Mouse (Mus musculus) ovary, postnatal 36 days (tissue): ENCODE results near the gene Homer2.

Experiments used
- DNase-seq: peaks from one replicate; pipeline ENCODE4 v3.0.0; 2022; ENCODE audit warnings: low spot score, mixed read lengths

The Homer2 gene

GRCm38 (mm10) chr7:81560101-81561049 lies 147.0 kb downstream of the Homer2 start:
- no peak for DNase-seq

- no peak for DNase-seq
Measured at GRCm38 (mm10) chr7:81559231-81559980, 147.9 kb downstream of the Homer2 start.

GRCm38 (mm10) chr7:81557985-81558360 lies 149.4 kb downstream of the Homer2 start:
- no peak for DNase-seq

- DNase-seq, result no peak
Measured at GRCm38 (mm10) chr7:81557252-81557984, 149.9 kb downstream of the Homer2 start.

- no peak for DNase-seq
Measured at GRCm38 (mm10) chr7:81556839-81557238, 150.5 kb downstream of the Homer2 start.

GRCm38 (mm10) chr7:81554369-81554768 lies 153.0 kb downstream of the Homer2 start:
- DNase-seq, result no peak

- no peak for DNase-seq
Measured at GRCm38 (mm10) chr7:81553589-81553988, 153.7 kb downstream of the Homer2 start.
